Mouse (Mus musculus): ENCODE measurements around the gene Fam163b. TPM values are rescaled to one million over a fixed set of nuclear protein-coding genes. Genes with fewer than 3 reads are reported as not detected.

Gene Fam163b
- not detected in 2 replicates for polyA plus RNA-seq (2012)

DNA sequence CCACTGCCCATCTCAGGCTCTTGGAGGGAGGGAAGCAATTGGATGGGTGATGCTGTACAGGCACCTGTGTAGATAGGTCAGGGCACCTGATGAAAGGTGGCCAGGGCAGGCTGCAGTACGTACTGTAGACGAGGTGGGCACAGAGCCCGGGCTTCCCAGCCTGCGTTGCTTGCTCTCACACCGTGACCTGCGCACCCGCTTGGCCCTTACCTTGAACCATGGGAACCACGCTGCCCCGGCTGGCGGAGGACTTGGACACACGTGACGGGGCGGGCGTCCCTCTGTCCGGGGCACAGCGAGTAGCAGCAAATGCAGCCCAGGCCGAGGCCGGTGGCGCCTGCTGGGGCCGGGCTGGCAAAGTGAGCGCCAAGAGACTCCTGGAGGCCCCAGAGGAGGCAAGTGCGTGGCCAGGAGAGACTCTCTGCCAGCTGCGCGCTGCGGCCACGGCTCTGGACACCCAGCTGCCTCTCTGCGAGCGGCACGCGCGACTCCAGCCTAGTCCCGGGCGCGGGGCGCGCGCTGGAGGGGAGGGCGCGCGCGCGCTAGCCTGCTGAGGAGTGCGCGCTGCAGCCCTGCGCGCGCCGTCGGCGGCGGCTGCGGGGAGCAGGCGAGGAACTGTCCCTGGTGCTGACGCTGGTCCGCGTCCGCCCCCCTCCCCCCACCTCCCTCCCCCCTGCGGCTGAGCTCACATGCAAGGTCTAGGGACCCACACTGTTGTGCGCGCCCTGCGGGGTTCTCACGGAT is at the start of gene Fam163b:
Gene Fam163b, minus strand, starts transcription at position 542 of the 744 bp plus-strand sequence.
- Histone ChIP-seq H3K9me3 (ENCODE audit: control insufficient read depth, low read length) (no peaks in the 10 kb centered on the region; the same call in 1 of the 2 replicates), H3K27me3 (ENCODE audit: control insufficient read depth) (peaks cover 12% of the 10 kb centered on the region), H3K4me1 (ENCODE audit: control insufficient read depth) (no peaks in the 10 kb centered on the region), H3K4me3 (replicated peaks) (no peak within 1 kb of the TSS), H3K36me3 (ENCODE audit: control insufficient read depth) (no peaks in the 10 kb centered on the region)
- TF ChIP-seq GATA1 (IDR thresholded peaks at IDR 0.05; ENCODE audit: low read length), result no peak
- no peak for TF ChIP-seq TAL1 (IDR thresholded peaks at IDR 0.05; ENCODE audit: low read length)

DNA sequence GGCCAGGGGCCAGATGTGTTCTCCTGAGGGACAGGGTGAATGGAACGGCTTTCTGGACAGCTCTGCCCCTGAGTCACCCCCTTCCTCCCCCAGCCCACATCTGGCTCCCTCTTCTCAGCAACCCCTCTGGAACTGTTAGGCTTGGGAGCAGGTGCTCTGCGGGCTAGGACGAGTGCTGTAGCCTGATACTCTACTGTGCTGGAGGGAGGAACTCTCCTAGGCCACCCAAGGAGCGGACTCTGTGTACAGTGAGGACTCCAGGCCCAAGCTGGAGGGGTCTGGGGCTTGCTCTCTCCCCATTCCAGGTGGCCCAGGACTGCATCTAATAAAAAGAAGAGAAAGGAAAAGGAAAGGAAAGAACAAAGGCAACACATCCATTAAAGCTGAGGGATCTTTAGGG is 47.7 kb upstream of the Fam163b start:
- peaks cover 2% of the 10 kb centered on the region; the same call in 1 of the 2 replicates for H3K36me3 ChIP-seq (ENCODE audit: control insufficient read depth)
- no peak for TF ChIP-seq GATA1 (IDR thresholded peaks at IDR 0.05; ENCODE audit: low read length)
- TF ChIP-seq TAL1 (IDR thresholded peaks at IDR 0.05; ENCODE audit: low read length), result no peak
- H3K9me3 ChIP-seq (ENCODE audit: control insufficient read depth, low read length), result no peaks in the 10 kb centered on the region
- no peak overlapping the region for H3K4me3 ChIP-seq (replicated peaks)
- no peaks in the 10 kb centered on the region for H3K27me3 ChIP-seq (ENCODE audit: control insufficient read depth)
- no peaks in the 10 kb centered on the region for H3K4me1 ChIP-seq (ENCODE audit: control insufficient read depth)

DNA sequence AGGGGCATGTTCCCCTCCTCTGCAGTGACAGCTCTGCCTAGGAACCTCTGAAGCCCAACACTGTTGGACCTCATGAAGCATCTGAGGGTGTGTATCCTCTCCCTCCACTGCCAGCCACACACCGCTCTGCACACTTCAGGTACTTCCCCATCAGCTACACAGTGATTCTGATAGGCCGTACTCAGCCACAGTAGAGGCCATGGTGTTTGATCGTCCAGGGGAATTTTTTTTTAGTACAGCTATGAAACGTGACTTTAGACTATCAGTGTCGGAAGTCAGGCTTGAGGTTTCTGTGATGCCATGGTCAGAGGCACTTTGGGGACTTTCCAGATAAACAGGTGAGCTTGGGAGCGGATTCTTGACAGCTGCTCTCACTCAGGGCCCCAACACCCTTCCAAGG is 45.2 kb upstream of the Fam163b start:
- H3K4me1 ChIP-seq (ENCODE audit: control insufficient read depth), result no peaks in the 10 kb centered on the region
- no peaks in the 10 kb centered on the region for H3K27me3 ChIP-seq (ENCODE audit: control insufficient read depth)
- TF ChIP-seq GATA1 (IDR thresholded peaks at IDR 0.05; ENCODE audit: low read length) (no peak), TAL1 (IDR thresholded peaks at IDR 0.05; ENCODE audit: low read length) (no peak)

DNA sequence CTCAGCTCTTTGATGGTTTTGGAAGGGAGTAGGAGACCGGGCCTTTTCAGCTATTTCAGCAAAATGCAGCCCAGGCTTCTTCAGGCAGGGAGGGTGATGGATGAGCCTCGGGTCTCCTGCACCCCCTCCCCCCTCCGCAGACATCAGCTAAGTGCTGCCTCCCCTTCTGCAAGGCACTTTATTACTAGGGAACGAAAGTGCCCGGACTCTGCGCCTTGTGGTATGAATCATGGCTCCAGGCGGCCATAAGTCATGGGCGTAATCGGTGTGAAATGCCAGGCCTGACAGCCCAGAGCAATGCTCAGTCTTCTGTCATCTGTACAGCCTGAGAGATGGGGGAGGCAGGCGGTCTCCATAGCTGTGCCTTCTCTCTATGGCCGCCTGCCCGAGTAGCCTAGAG is 41.4 kb upstream of the Fam163b start:
- H3K4me1 ChIP-seq (ENCODE audit: control insufficient read depth), result no peaks in the 10 kb centered on the region
- no peaks in the 10 kb centered on the region for H3K36me3 ChIP-seq (ENCODE audit: control insufficient read depth)
- TF ChIP-seq GATA1 (IDR thresholded peaks at IDR 0.05; ENCODE audit: low read length) (no peak), TAL1 (IDR thresholded peaks at IDR 0.05; ENCODE audit: low read length) (no peak)
- no peak overlapping the region for H3K4me3 ChIP-seq (replicated peaks)
- no peaks in the 10 kb centered on the region for H3K9me3 ChIP-seq (ENCODE audit: control insufficient read depth, low read length)
- H3K27me3 ChIP-seq (ENCODE audit: control insufficient read depth), result no peaks in the 10 kb centered on the region

More for the DNA sequence above, 45.2 kb upstream of the Fam163b start:
- Histone ChIP-seq H3K9me3 (ENCODE audit: control insufficient read depth, low read length) (no peaks in the 10 kb centered on the region), H3K36me3 (ENCODE audit: control insufficient read depth) (peaks cover 2% of the 10 kb centered on the region; the same call in 1 of the 2 replicates), H3K4me3 (replicated peaks) (no peak overlapping the region)

DNA sequence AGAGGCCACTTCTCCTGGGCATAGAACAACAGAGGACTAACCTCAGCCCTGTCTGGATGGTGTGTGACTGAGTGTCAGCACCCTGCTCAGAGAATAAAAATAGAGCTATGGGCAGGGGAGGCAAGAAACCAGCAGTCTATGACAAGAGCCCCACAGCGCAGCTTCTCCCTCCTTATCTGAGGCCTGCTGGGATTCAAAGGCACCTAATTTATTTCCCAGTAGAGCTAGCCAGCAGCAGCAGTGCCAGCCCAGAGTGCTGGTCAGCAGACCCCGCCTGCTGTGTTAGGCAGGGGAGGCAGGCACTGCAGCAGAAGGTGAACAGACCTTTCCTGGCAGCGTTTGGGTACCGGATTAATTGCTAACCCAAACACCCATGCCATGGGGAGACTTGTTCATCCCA is 39.6 kb upstream of the Fam163b start:
- TF ChIP-seq GATA1 (IDR thresholded peaks at IDR 0.05; ENCODE audit: low read length), result no peak
- Histone ChIP-seq H3K27me3 (ENCODE audit: control insufficient read depth) (no peaks in the 10 kb centered on the region), H3K36me3 (ENCODE audit: control insufficient read depth) (no peaks in the 10 kb centered on the region)

DNA sequence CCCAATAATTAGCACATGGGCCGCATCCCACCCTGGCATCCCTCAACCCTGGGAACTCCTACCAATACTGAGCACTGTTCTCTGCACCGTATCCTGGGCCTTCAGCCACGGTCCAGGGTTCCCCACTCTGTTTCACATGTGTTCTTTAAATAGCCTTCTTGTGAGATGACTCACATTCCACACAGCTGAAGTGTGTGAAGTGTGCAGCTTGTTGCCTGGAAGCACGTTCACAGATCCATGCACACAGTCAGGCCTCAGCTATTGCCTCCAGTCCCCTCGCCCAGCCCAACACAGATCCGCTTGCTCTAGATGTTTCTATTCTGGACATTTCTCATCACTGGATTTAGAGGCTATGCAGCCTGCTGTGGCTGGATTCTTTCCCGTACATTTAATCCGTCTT is 36.8 kb upstream of the Fam163b start:
- no peaks in the 10 kb centered on the region for H3K9me3 ChIP-seq (ENCODE audit: control insufficient read depth, low read length)
- no peaks in the 10 kb centered on the region for H3K36me3 ChIP-seq (ENCODE audit: control insufficient read depth)
- H3K4me1 ChIP-seq (ENCODE audit: control insufficient read depth), result no peaks in the 10 kb centered on the region
- H3K27me3 ChIP-seq (ENCODE audit: control insufficient read depth), result no peaks in the 10 kb centered on the region
- no peak overlapping the region for H3K4me3 ChIP-seq (replicated peaks)
- TF ChIP-seq GATA1 (IDR thresholded peaks at IDR 0.05; ENCODE audit: low read length) (no peak), TAL1 (IDR thresholded peaks at IDR 0.05; ENCODE audit: low read length) (no peak)

More for the DNA sequence above, 39.6 kb upstream of the Fam163b start:
- Histone ChIP-seq H3K4me1 (ENCODE audit: control insufficient read depth) (no peaks in the 10 kb centered on the region), H3K9me3 (ENCODE audit: control insufficient read depth, low read length) (no peaks in the 10 kb centered on the region), H3K4me3 (replicated peaks) (no peak overlapping the region)

DNA sequence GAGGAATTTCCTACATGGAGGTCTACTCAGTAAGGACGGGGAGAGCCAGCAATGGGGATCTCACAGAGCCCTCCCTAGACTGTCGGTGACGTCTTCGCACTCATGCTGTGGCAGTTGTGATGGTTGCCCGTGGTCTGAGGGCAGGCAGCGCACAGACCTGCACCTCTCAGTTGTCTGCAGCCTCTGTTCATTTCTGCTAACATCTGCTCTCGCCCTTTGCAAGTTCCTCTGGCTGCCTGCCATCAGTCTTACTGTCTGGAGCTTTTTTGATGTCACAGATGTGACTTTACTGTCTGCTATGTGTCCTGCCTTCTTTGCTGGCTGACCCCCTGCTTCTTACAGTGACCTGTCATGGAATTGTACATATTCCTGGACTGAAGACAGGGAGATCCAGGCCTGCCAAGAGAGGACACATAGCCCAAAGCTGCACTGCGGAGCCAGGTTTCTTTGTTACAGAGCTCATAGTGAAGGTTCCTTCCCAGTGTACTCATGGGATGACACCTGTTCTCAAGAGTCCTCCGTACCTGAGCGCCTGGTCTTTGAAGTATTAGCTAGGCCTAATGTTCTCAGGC is 33.5 kb upstream of the Fam163b start:
- Histone ChIP-seq H3K9me3 (ENCODE audit: control insufficient read depth, low read length) (no peaks in the 10 kb centered on the region), H3K36me3 (ENCODE audit: control insufficient read depth) (no peaks in the 10 kb centered on the region), H3K27me3 (ENCODE audit: control insufficient read depth) (no peaks in the 10 kb centered on the region), H3K4me3 (replicated peaks) (no peak overlapping the region), H3K4me1 (ENCODE audit: control insufficient read depth) (no peaks in the 10 kb centered on the region)
- TF ChIP-seq TAL1 (IDR thresholded peaks at IDR 0.05; ENCODE audit: low read length) (no peak), GATA1 (IDR thresholded peaks at IDR 0.05; ENCODE audit: low read length) (no peak)

DNA sequence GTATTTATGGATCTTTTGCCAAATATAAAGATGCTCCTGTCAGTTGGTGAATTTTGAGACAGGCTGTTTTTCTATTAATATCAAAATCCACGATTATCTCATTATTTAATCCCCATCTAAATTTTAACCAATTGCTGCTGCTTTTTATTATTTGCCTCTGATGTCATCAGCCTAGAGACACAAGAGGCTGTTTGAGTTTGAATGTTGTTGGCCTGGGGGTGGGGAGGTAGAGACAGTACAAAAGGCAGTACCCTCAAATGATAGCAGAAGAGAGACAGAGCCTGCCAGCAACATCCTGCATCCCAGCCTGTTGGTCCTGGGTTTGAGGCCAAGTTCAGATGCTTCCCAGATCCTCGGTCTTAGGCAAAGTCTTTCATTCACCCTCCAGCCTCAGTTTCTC is 32.0 kb upstream of the Fam163b start:
- no peaks in the 10 kb centered on the region for H3K4me1 ChIP-seq (ENCODE audit: control insufficient read depth)
- no peaks in the 10 kb centered on the region for H3K9me3 ChIP-seq (ENCODE audit: control insufficient read depth, low read length)
- H3K36me3 ChIP-seq (ENCODE audit: control insufficient read depth), result no peaks in the 10 kb centered on the region
- no peaks in the 10 kb centered on the region for H3K27me3 ChIP-seq (ENCODE audit: control insufficient read depth)
- TF ChIP-seq GATA1 (IDR thresholded peaks at IDR 0.05; ENCODE audit: low read length) (no peak), TAL1 (IDR thresholded peaks at IDR 0.05; ENCODE audit: low read length) (no peak)
- no peak overlapping the region for H3K4me3 ChIP-seq (replicated peaks)

DNA sequence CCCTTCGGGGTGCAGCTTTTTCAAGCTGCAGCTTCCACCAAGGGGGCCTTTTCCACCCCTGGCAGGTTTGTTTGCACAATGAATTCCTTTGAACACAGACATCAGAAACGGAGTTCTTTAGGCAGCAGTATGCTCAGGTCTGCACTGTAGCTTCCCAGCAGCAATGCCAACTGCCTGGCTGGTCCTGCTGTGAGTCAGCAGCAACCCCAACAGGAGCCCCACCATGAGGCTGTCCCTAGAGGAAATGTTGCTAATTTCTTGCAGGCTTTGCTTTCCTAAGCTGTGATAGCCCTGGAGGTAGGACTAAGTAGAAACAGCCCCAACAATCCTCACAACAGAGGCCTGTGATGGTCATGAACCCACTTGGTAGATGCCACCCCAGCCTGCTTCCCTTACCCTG is 24.7 kb upstream of the Fam163b start:
- no peaks in the 10 kb centered on the region for H3K9me3 ChIP-seq (ENCODE audit: control insufficient read depth, low read length)
- H3K4me1 ChIP-seq (ENCODE audit: control insufficient read depth), result no peaks in the 10 kb centered on the region
- no peak overlapping the region for H3K4me3 ChIP-seq (replicated peaks)
- TF ChIP-seq GATA1 (IDR thresholded peaks at IDR 0.05; ENCODE audit: low read length), result no peak
- no peak for TF ChIP-seq TAL1 (IDR thresholded peaks at IDR 0.05; ENCODE audit: low read length)
- H3K27me3 ChIP-seq (ENCODE audit: control insufficient read depth), result no peaks in the 10 kb centered on the region
- H3K36me3 ChIP-seq (ENCODE audit: control insufficient read depth), result no peaks in the 10 kb centered on the region
